ENCODE assay signal across 9 mouse cellular contexts in genomic region chr2:158965003-158965665, GRCm38 (mm10).
DNase-seq lines count a peak whose midpoint lies in the region; ATAC-seq and TF ChIP-seq lines count a peak whose summit lies in the region.
"Had no signal": no experiment of that assay in that cellular context is flagged by ENCODE, and none has a peak within 500 bp of the region (broad histone marks: within the 10 kb centered on the region; RNA-seq: fewer than 3 reads in every experiment).

No protein-coding gene starts in this region.

- TF ChIP-seq EP300 in stomach, postnatal 0 days (optimal IDR thresholded peaks at IDR 0.05), result no peak

- no peaks in the 10 kb centered on the region for H3K4me1 ChIP-seq in forebrain, embryonic 14.5 days (ENCODE audit: control insufficient read depth, insufficient read depth, low read length)
- no peaks in the 10 kb centered on the region for H3K4me1 ChIP-seq in forebrain, embryonic 11.5 days (replicated peaks; ENCODE audit: control insufficient read depth, insufficient read depth, low read length)
- no peaks in the 10 kb centered on the region for H3K4me1 ChIP-seq in stomach, postnatal 0 days (replicated peaks; ENCODE audit: control insufficient read depth, insufficient read depth)
- H3K4me1 ChIP-seq: limb, embryonic 15.5 days had no signal

- no peaks in the 10 kb centered on the region for H3K27me3 ChIP-seq in forebrain, embryonic 14.5 days (replicated peaks; ENCODE audit: control insufficient read depth, insufficient read depth, low read length)
- no peaks in the 10 kb centered on the region for H3K27me3 ChIP-seq in forebrain, embryonic 11.5 days (ENCODE audit: control insufficient read depth, insufficient read depth, low read length)
- no peaks in the 10 kb centered on the region for H3K27me3 ChIP-seq in stomach, postnatal 0 days (ENCODE audit: control insufficient read depth, insufficient read depth, low read length)
- H3K27me3 ChIP-seq: limb, embryonic 15.5 days had no signal

- intact Hi-C loops in left cerebral cortex, postnatal 36 days (cut with DNase I), result no loop called here

- H3K27ac ChIP-seq in forebrain, embryonic 14.5 days (ENCODE audit: low read depth, low read length), result no peak overlapping the region
- no peak overlapping the region for H3K27ac ChIP-seq in forebrain, embryonic 11.5 days (ENCODE audit: low read depth, low read length)
- no peak overlapping the region for H3K27ac ChIP-seq in stomach, postnatal 0 days (replicated peaks)
- H3K27ac ChIP-seq: limb, embryonic 15.5 days had no signal

- no peak overlapping the region for H3K9ac ChIP-seq in forebrain, embryonic 14.5 days (ENCODE audit: low read length)
- no peak overlapping the region for H3K9ac ChIP-seq in forebrain, embryonic 11.5 days (ENCODE audit: low read length)
- no peak overlapping the region for H3K9ac ChIP-seq in stomach, postnatal 0 days (ENCODE audit: low read length)
- H3K9ac ChIP-seq: limb, embryonic 15.5 days had no signal

- H3K36me3 ChIP-seq in forebrain, embryonic 14.5 days (ENCODE audit: control insufficient read depth, insufficient read depth, low read length), result no peaks in the 10 kb centered on the region
- H3K36me3 ChIP-seq in forebrain, embryonic 11.5 days (ENCODE audit: control insufficient read depth, insufficient read depth, low read length), result no peaks in the 10 kb centered on the region
- H3K36me3 ChIP-seq in stomach, postnatal 0 days (ENCODE audit: control insufficient read depth, insufficient read depth, low read length), result no peaks in the 10 kb centered on the region
- H3K36me3 ChIP-seq: limb, embryonic 15.5 days had no signal

- WGBS in forebrain, embryonic 14.5 days, result 28% methylated on average over 6 of the region's 6 CpGs
- 85% methylated on average over 6 of the region's 6 CpGs for WGBS in forebrain, embryonic 11.5 days
- 27% methylated on average over 6 of the region's 6 CpGs for WGBS in stomach, postnatal 0 days

- H3K9me3 ChIP-seq in forebrain, embryonic 14.5 days (replicated peaks; ENCODE audit: control insufficient read depth, low read length), result no peaks in the 10 kb centered on the region
- no peaks in the 10 kb centered on the region for H3K9me3 ChIP-seq in forebrain, embryonic 11.5 days (ENCODE audit: control insufficient read depth, low read length)
- no peaks in the 10 kb centered on the region for H3K9me3 ChIP-seq in stomach, postnatal 0 days (ENCODE audit: control insufficient read depth, low read length)
- H3K9me3 ChIP-seq: limb, embryonic 15.5 days had no signal

- H3K4me2 ChIP-seq in forebrain, embryonic 14.5 days (ENCODE audit: low read length), result no peak overlapping the region
- H3K4me2 ChIP-seq in forebrain, embryonic 11.5 days (ENCODE audit: low read depth, low read length, severe bottlenecking), result no peak overlapping the region
- H3K4me2 ChIP-seq in stomach, postnatal 0 days (replicated peaks; ENCODE audit: low read depth), result no peak overlapping the region
- H3K4me2 ChIP-seq: limb, embryonic 15.5 days had no signal

- DNase-seq in forebrain, embryonic 14.5 days (ENCODE audit: low spot score), result peak; percentile 87
- no peak for DNase-seq in forebrain, embryonic 11.5 days (ENCODE audit: low spot score)
- DNase-seq in adrenal gland, postnatal 14 days, result peak; percentile 70
- peak; percentile 43 for DNase-seq in heart, postnatal 4 days
- peak; percentile 85 to 86 for DNase-seq in left cerebral cortex, postnatal 36 days (ENCODE audit: low spot score in 2 of 2)
- peak; percentile 21 for DNase-seq in stomach, postnatal 0 days (ENCODE audit: low spot score)
- no peak for DNase-seq in gastrocnemius, postnatal 25 days
- DNase-seq in thymus, postnatal 25 days, result no peak

- no peak for TF ChIP-seq CTCF in stomach, postnatal 0 days (IDR thresholded peaks at IDR 0.05; ENCODE audit: low read depth)

- peak; percentile 75 for ATAC-seq in forebrain, embryonic 14.5 days
- ATAC-seq in forebrain, embryonic 11.5 days (replicated peaks; ENCODE audit: low FRiP score), result no peak
- peak; percentile 60; the same call in 1 of the 2 replicates for ATAC-seq in stomach, postnatal 0 days (ENCODE audit: low FRiP score, low TSS enrichment)

- H3K4me3 ChIP-seq in forebrain, embryonic 14.5 days (ENCODE audit: low read depth, low read length), result no peak overlapping the region
- no peak overlapping the region for H3K4me3 ChIP-seq in forebrain, embryonic 11.5 days (ENCODE audit: low read depth, low read length)
- no peak overlapping the region for H3K4me3 ChIP-seq in stomach, postnatal 0 days (ENCODE audit: low read depth, low read length)
- H3K4me3 ChIP-seq: limb, embryonic 15.5 days had no signal

Comparison
In these comparisons a context has a peak if more than half of its experiments do, and no peak if none do; other contexts are left out.
1. DNase-seq: peak in forebrain, embryonic 14.5 days (single experiment), adrenal gland, postnatal 14 days (single experiment), heart, postnatal 4 days (single experiment), left cerebral cortex, postnatal 36 days (2 of 2) and stomach, postnatal 0 days (single experiment); none in forebrain, embryonic 11.5 days (single experiment), gastrocnemius, postnatal 25 days (single experiment) and thymus, postnatal 25 days (single experiment).